Mouse (Mus musculus) thymus, postnatal 14 days (tissue): ENCODE data around the gene Ehbp1l1.
"Not testable (repeated sequence)": the region's sequence is repeated elsewhere in the genome, so short reads cannot be mapped to it uniquely, and the experiment has no call there.

Source experiments
- DNase-seq: peaks from one replicate; pipeline ENCODE4 v3.0.0; 2021

The Ehbp1l1 gene

GRCm38 (mm10) chr19:5704801-5705571, 21.1 kb downstream of the Ehbp1l1 start:
- DNase-seq, result peak; percentile 65

GRCm38 (mm10) chr19:5704163-5704800, 21.8 kb downstream of the Ehbp1l1 start, which contains the start of gene Kcnk7:
TSS of gene Kcnk7 (plus strand) at chr19:5704367.
- DNase-seq, result peak; percentile 34

- no peak for DNase-seq
Observed at GRCm38 (mm10) chr19:5695849-5696462, 30.2 kb downstream of the Ehbp1l1 start.

GRCm38 (mm10) chr19:5693801-5694200, 32.3 kb downstream of the Ehbp1l1 start:
- DNase-seq, result no peak

- DNase-seq, result no peak
Observed at GRCm38 (mm10) chr19:5692913-5693396, 33.2 kb downstream of the Ehbp1l1 start.

- no peak for DNase-seq
Observed at GRCm38 (mm10) chr19:5692086-5692912, 33.8 kb downstream of the Ehbp1l1 start.

- no peak for DNase-seq
Observed at GRCm38 (mm10) chr19:5691601-5692000, 34.5 kb downstream of the Ehbp1l1 start.

GRCm38 (mm10) chr19:5690343-5690735, 35.8 kb downstream of the Ehbp1l1 start:
- no peak for DNase-seq

GRCm38 (mm10) chr19:5689565-5690342, 36.4 kb downstream of the Ehbp1l1 start:
- DNase-seq, result peak; percentile 94

- DNase-seq, result no peak
Observed at GRCm38 (mm10) chr19:5689088-5689428, 37.1 kb downstream of the Ehbp1l1 start.

- peak; percentile 98 for DNase-seq
Observed at GRCm38 (mm10) chr19:5688200-5689087, 37.7 kb downstream of the Ehbp1l1 start, which contains the start of the genes Map3k11 and Pcnx3. TSS of gene Map3k11 (plus strand) at chr19:5688742. TSS of gene Pcnx3 (minus strand) at chr19:5688908.

GRCm38 (mm10) chr19:5687738-5688137, 38.4 kb downstream of the Ehbp1l1 start:
- DNase-seq, result no peak

GRCm38 (mm10) chr19:5686954-5687353, 39.2 kb downstream of the Ehbp1l1 start:
- DNase-seq, result not testable (repeated sequence)

- no peak for DNase-seq
Observed at GRCm38 (mm10) chr19:5686437-5686836, 39.7 kb downstream of the Ehbp1l1 start.

- no peak for DNase-seq
Observed at GRCm38 (mm10) chr19:5685861-5686260, 40.3 kb downstream of the Ehbp1l1 start.

GRCm38 (mm10) chr19:5685431-5685830, 40.7 kb downstream of the Ehbp1l1 start:
- no peak for DNase-seq

GRCm38 (mm10) chr19:5684985-5685384, 41.1 kb downstream of the Ehbp1l1 start:
- DNase-seq, result no peak

- DNase-seq, result no peak
Observed at GRCm38 (mm10) chr19:5684236-5684635, 41.9 kb downstream of the Ehbp1l1 start.

GRCm38 (mm10) chr19:5680432-5680831, 45.7 kb downstream of the Ehbp1l1 start:
- DNase-seq, result no peak

- no peak for DNase-seq
Observed at GRCm38 (mm10) chr19:5668372-5668771, 57.7 kb downstream of the Ehbp1l1 start.

GRCm38 (mm10) chr19:5666386-5666785, 59.7 kb downstream of the Ehbp1l1 start:
- DNase-seq, result no peak
